Mouse (Mus musculus) CD4-positive, CD25-positive, alpha-beta regulatory T cell, adult 4 months (primary cell): ENCODE data around the gene Olfr1299. TPM values are rescaled to one million over a fixed set of nuclear protein-coding genes. Genes with fewer than 3 reads are reported as not detected.

Source experiments
- ATAC-seq: one replicate; pipeline ENCODE4 v1.8.0; 2017
- polyA plus RNA-seq, 2 experiments: library from polyadenylated mRNA; unstranded; fragments of 100-300 nt; shearing (Covaris generic); gene quantifications; one replicate each; pipeline ENCODE4 v1.2.1; 2017

Olfr1299 gene
- not detected for polyA plus RNA-seq

DNA sequence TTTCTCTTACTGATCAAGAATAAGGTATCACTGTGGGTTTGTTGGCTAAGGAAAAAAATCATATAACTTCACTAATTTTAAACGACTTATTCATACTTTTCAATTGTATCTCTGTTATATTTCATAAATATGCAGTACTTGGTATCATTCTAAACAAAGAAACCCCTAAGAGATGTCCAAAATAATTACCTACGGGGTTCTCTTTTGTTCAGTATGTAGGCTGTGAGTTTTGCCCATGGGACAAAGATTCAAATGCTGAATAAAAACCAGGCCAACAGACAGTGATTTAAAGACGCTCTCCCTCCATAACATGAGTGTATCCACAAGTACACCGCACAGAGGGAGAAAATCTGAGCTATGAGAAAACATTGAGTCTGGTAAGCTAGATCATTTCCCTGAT lies at the start of gene Olfr1299:
Gene Olfr1299, plus strand, starts transcription at position 301 of the 400 bp plus-strand sequence.
- no peak for ATAC-seq

DNA sequence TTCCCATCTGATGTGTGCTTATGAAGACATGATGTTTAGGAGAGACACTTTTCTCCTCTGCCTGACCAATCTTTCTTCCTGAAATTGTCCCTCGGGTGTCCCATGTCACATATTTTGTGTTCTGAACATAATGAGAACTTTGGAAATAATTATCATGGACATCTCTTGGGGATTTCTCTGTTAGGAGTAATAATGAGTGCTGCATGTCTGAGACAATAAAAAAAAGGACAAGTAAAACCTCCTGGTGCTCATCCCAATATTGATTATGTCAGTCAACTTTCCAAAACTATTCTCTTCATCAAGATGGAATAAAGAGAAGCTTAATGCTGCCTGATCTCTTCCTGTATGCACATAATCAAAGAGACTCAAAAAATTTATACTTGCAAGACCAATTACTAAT lies 34.8 kb upstream of the Olfr1299 start, which contains the start of gene Olfr1297:
Gene Olfr1297, minus strand, starts transcription at position 101 of the 400 bp plus-strand sequence.
- no peak for ATAC-seq

DNA sequence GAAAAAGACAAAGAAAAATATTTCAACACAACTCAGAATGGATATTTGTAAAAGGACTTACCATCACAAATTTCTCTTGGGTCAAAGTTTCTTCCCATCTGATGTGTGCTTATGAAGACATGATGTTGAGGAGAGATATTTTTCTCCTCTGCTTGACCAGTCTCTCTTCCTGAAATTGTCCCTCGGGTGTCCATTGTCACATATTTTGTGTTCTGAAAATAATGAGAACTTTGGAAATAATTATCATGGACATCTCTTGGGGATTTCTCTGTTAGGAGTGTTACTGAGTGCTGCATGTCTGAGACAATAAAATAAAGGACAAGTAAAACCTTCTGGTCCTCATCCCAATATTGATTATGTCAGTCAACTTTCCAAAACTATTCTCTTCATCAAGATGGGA lies 12.1 kb upstream of the Olfr1299 start, which contains the start of gene Olfr1298:
Gene Olfr1298, minus strand, starts transcription at position 101 of the 400 bp plus-strand sequence.
- ATAC-seq: no peak

Other genes with a start within 250 kb of the Olfr1299 start
- not detected for gene Olfr1286, start 238.3 kb upstream of the Olfr1299 start, polyA plus RNA-seq
- gene Olfr1287, start 212.3 kb upstream of the Olfr1299 start, polyA plus RNA-seq: not detected
- not detected for gene Olfr1288, start 187.3 kb upstream of the Olfr1299 start, polyA plus RNA-seq
- gene Olfr1289, start 180.6 kb upstream of the Olfr1299 start, polyA plus RNA-seq: not detected
- not detected for gene Olfr1290, start 167.6 kb upstream of the Olfr1299 start, polyA plus RNA-seq
- not detected for gene Olfr1291-ps1, start 164.2 kb upstream of the Olfr1299 start, polyA plus RNA-seq
- gene Olfr1293-ps, start 136.2 kb upstream of the Olfr1299 start, polyA plus RNA-seq: not detected
- not detected for gene Olfr1294, start 121.1 kb upstream of the Olfr1299 start, polyA plus RNA-seq
- gene Olfr1295, start 91.7 kb upstream of the Olfr1299 start, polyA plus RNA-seq: not detected
- not detected for gene Olfr1297, start 34.9 kb upstream of the Olfr1299 start, polyA plus RNA-seq
- not detected for gene Olfr1298, start 12.2 kb upstream of the Olfr1299 start, polyA plus RNA-seq
- gene Olfr1301, start 89.6 kb downstream of the Olfr1299 start, polyA plus RNA-seq: not detected
- not detected for gene Olfr1302, start 116.0 kb downstream of the Olfr1299 start, polyA plus RNA-seq
- not detected for gene Olfr1303, start 158.9 kb downstream of the Olfr1299 start, polyA plus RNA-seq
- not detected for gene Olfr1305, start 215.7 kb downstream of the Olfr1299 start, polyA plus RNA-seq